ENCODE assay signal across 28 mouse cellular contexts in the genomic region with DNA sequence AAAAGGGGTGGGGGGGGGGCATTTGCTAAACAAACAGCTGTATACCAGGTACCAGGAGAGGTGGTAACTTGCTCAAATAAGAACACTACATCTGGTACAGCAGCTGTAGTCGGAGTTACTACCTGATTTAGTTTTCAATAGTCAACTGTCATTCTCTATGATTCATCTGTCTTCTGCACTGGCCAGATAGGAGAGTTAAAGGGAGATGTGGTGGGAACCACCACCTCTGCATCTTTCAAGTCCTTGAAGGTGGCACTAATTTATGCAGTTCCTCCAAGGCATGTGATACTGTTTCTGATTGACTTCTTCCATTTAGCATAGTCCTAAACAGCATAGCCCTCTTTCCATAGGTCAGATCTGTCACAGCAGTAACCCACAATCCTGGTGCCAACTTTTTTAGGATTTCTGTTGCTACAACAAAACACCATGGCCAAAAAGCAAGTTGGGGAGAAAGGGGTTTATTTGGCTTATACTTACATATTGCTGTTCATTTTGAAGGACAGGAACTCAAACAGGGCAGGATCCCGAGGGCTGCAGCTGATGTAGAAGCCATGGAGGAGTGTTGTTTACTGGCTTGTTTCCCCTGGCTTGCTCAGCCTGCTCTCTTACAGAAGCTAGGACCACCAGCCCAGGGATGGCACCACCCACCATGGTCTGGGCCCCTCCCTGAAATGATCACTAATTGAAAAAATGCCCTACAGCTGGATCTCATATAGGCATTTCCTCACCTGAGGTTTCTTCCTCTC. TPM values are rescaled to one million over a fixed set of nuclear protein-coding genes. Genes with fewer than 3 reads are reported as not detected.
DNase-seq lines count a peak whose midpoint lies in the region; ATAC-seq and TF ChIP-seq lines count a peak whose summit lies in the region.
"Had no signal": no experiment of that assay in that cellular context is flagged by ENCODE, and none has a peak within 500 bp of the region (broad histone marks: within the 10 kb centered on the region; RNA-seq: fewer than 3 reads in every experiment).

No protein-coding gene starts in this region.

- no peak for TF ChIP-seq RAD21 in MEL (IDR thresholded peaks at IDR 0.05; ENCODE audit: low read depth, low read length)

- ATAC-seq in erythroblast, adult 5-6 weeks (replicated peaks; ENCODE audit: low FRiP score, poor library complexity, severe bottlenecking) = no peak
- no peak for ATAC-seq in forebrain, embryonic 13.5 days

- intact Hi-C loops in gastrocnemius, adult 2 months (cut with DNase I) = no loop called here

- H3K4me2 ChIP-seq in forebrain, embryonic 13.5 days = no peak overlapping the region
- H3K4me2 ChIP-seq: embryonic facial prominence, embryonic 12.5 days; forebrain, embryonic 12.5 days; forebrain, embryonic 15.5 days had no signal

- no peaks in the 10 kb centered on the region for H3K9me3 ChIP-seq in MEL (replicated peaks; ENCODE audit: insufficient read depth, low read length)
- H3K9me3 ChIP-seq in forebrain, embryonic 13.5 days (replicated peaks) = no peaks in the 10 kb centered on the region
- H3K9me3 ChIP-seq: embryonic facial prominence, embryonic 12.5 days; forebrain, embryonic 10.5 days; forebrain, embryonic 12.5 days; forebrain, embryonic 15.5 days had no signal

- TF ChIP-seq POLR2A in MEL (IDR thresholded peaks at IDR 0.05; ENCODE audit: control insufficient read depth in 1 of 2, insufficient read depth in 1 of 2, low read depth in 1 of 2, low read length in 2 of 2, poor library complexity in 1 of 2) = peak in 1 of 2 experiments; percentile 89; a peak in 3 of 4 replicates

- no peak overlapping the region for H3K4me3 ChIP-seq in gastrocnemius, adult 2 months
- no peak overlapping the region for H3K4me3 ChIP-seq in MEL (ENCODE audit: control insufficient read depth in 1 of 2, insufficient read depth in 1 of 2, low read depth in 2 of 2, low read length in 2 of 2)
- H3K4me3 ChIP-seq in forebrain, embryonic 13.5 days = no peak overlapping the region
- H3K4me3 ChIP-seq: embryonic facial prominence, embryonic 12.5 days; erythroblast, embryonic 14.5 days; forebrain, embryonic 10.5 days; forebrain, embryonic 12.5 days; forebrain, embryonic 15.5 days had no signal

- 85% methylated on average over 2 of the region's 2 CpGs for whole genome bisulfite sequencing in forebrain, embryonic 13.5 days

- H3K4me1 ChIP-seq in MEL (ENCODE audit: control insufficient read depth in 1 of 2, insufficient read depth in 2 of 2, low read length in 2 of 2) = peaks cover 3 to 42% of the 10 kb centered on the region in 2 experiments
- H3K4me1 ChIP-seq in forebrain, embryonic 13.5 days = peaks cover 17% of the 10 kb centered on the region; the same call in 1 of the 2 replicates

- H3K79me2 ChIP-seq in MEL (ENCODE audit: control insufficient read depth, insufficient read depth, low read length, poor library complexity) = no peaks in the 10 kb centered on the region

- no peak for DNase-seq in gastrocnemius, adult 2 months
- no peak for DNase-seq in gastrocnemius, postnatal 4 days (ENCODE audit: low spot score in 2 of 2)
- DNase-seq in A20 (ENCODE audit: low read depth, low spot score) (peak; percentile 66), MEL (ENCODE audit: low read depth, low spot score) (peak; percentile 55)
- DNase-seq: adrenal gland, adult 2 months; adrenal gland, postnatal 10 days; adrenal gland, postnatal 25 days; cerebellum, adult 11 months; cerebellum, adult 18-20 months; cerebellum, adult 8-10 months; cerebellum, adult 9-11 months; cerebellum, postnatal 14 days; cerebellum, postnatal 36 days; embryo, embryonic 11 days; forebrain, postnatal 0 days had no signal

- peak overlapping the region; percentile 28; the same call in 1 of the 2 replicates for H3K27ac ChIP-seq in gastrocnemius, adult 2 months
- peak overlapping the region; percentile 61 for H3K27ac ChIP-seq in MEL (ENCODE audit: control insufficient read depth, low read depth, low read length)
- no peak overlapping the region for H3K27ac ChIP-seq in forebrain, embryonic 13.5 days
- H3K27ac ChIP-seq: embryonic facial prominence, embryonic 12.5 days; forebrain, embryonic 10.5 days; forebrain, embryonic 12.5 days; forebrain, embryonic 15.5 days had no signal

- no peaks in the 10 kb centered on the region for H3K27me3 ChIP-seq in MEL (ENCODE audit: control insufficient read depth in 1 of 2, insufficient read depth in 2 of 2, low read length in 2 of 2)
- H3K27me3 ChIP-seq in forebrain, embryonic 13.5 days = peaks cover 26% of the 10 kb centered on the region

- TF ChIP-seq EP300 in MEL (IDR thresholded peaks at IDR 0.05; ENCODE audit: low read depth in 1 of 2, low read length in 2 of 2) = peak; percentile 64 to 73

- no peak for TF ChIP-seq CTCF in gastrocnemius, adult 2 months (IDR thresholded peaks at IDR 0.05)
- no peak for TF ChIP-seq CTCF in MEL (IDR thresholded peaks at IDR 0.05 in 2 of 3, conservative IDR thresholded peaks at IDR 0.05 in 1 of 3; ENCODE audit: control insufficient read depth in 1 of 3, insufficient read depth in 1 of 3, low read depth in 2 of 3, low read length in 3 of 3, poor library complexity in 1 of 3, severe bottlenecking in 1 of 3)

- H3K9ac ChIP-seq in MEL (ENCODE audit: control insufficient read depth, low read depth, low read length, poor library complexity, severe bottlenecking) = no peak overlapping the region
- no peak overlapping the region for H3K9ac ChIP-seq in forebrain, embryonic 13.5 days
- H3K9ac ChIP-seq: embryonic facial prominence, embryonic 12.5 days; forebrain, embryonic 12.5 days; forebrain, embryonic 15.5 days; forebrain, postnatal 0 days had no signal

- peaks cover 0 to 32% of the 10 kb centered on the region in 2 experiments; a peak in 2 of 4 replicates for H3K36me3 ChIP-seq in MEL (ENCODE audit: control insufficient read depth in 1 of 2, insufficient read depth in 2 of 2, low read length in 2 of 2)
- no peaks in the 10 kb centered on the region for H3K36me3 ChIP-seq in forebrain, embryonic 13.5 days (ENCODE audit: poor library complexity, severe bottlenecking)
- H3K36me3 ChIP-seq: embryonic facial prominence, embryonic 12.5 days; forebrain, embryonic 10.5 days; forebrain, embryonic 12.5 days; forebrain, embryonic 15.5 days had no signal

TF ChIP-seq in MEL, 35 proteins besides CTCF, POLR2A, EP300 and RAD21 (continues in another document):
- TF ChIP-seq GATA1 (IDR thresholded peaks at IDR 0.05; ENCODE audit: low read depth, low read length) = peak; percentile 64
- peak; percentile 57; the same call in 1 of the 2 replicates for TF ChIP-seq ETS1 (IDR thresholded peaks at IDR 0.05; ENCODE audit: low read depth, low read length)
- no peak for TF ChIP-seq NRF1 (IDR thresholded peaks at IDR 0.05; ENCODE audit: insufficient read depth, low read depth, low read length, poor library complexity, severe bottlenecking)
- 0 out of 2 replicates have a peak, but pooled peaks have one; percentile 37 for TF ChIP-seq RCOR1 (IDR thresholded peaks at IDR 0.05; ENCODE audit: low read depth, low read length)

RNA-seq across cellular contexts. Expression of a gene that starts 7.4 kb away (rescaled TPM):
- not detected for total RNA-seq in gastrocnemius, adult 2 months (2021)
- not detected for total RNA-seq in gastrocnemius, postnatal 4 days (2021)
- not detected in 2 replicates for total RNA-seq in MEL (2012; rRNA removed)
- polyA plus RNA-seq in MEL (2012; ENCODE audit: insufficient read depth in 1 of 2, insufficient read length in 2 of 2, low read depth in 1 of 2, low replicate concordance in 2 of 2, missing spikeins in 1 of 2) = not detected
- total RNA-seq in erythroblast, adult 5-6 weeks (2015; ENCODE audit: low replicate concordance) = not detected in 2 replicates
- total RNA-seq in erythroblast, adult 5-6 weeks (2017; ENCODE audit: low replicate concordance) = 0.84 TPM in 1 of 2 replicates, not detected in the other
- polyA plus RNA-seq in forebrain, embryonic 13.5 days (2015; fragmentation: Nextera tagmentation; extraction: Ambion mirVana) = not detected in 2 replicates
- total RNA-seq: adrenal gland, adult 2 months; adrenal gland, postnatal 25 days; adrenal gland, postnatal 4 days; common myeloid progenitor, adult 5-6 weeks; forebrain, postnatal 0 days; G1E had no signal
- polyA plus RNA-seq: adrenal gland, adult 2 months; brain, embryonic 14.5 days; C2C12; embryonic facial prominence, embryonic 12.5 days; embryonic facial prominence, embryonic 14.5 days; erythroblast, embryonic 14.5 days; forebrain, embryonic 10.5 days; forebrain, embryonic 12.5 days; forebrain, embryonic 15.5 days; forebrain, postnatal 0 days; G1E had no signal

RNA-seq across cellular contexts. Expression of a gene that starts 7.5 kb away (rescaled TPM):
- 1 to 10 TPM; 2.3 to 4.2 TPM for total RNA-seq in gastrocnemius, adult 2 months (2021)
- 1 to 10 TPM; 7.6 to 9.2 TPM for total RNA-seq in gastrocnemius, postnatal 4 days (2021)
- 4.3 and 4.9 TPM in 2 replicates for total RNA-seq in MEL (2012; rRNA removed)
- polyA plus RNA-seq in MEL (2012; ENCODE audit: insufficient read depth in 1 of 2, insufficient read length in 2 of 2, low read depth in 1 of 2, low replicate concordance in 2 of 2, missing spikeins in 1 of 2) = 10 to 100 TPM in 1 of 2 experiments, not detected in 1; 10.9 TPM
- total RNA-seq in erythroblast, adult 5-6 weeks (2015; ENCODE audit: low replicate concordance) = 7.9 and 8.8 TPM in 2 replicates
- 2.4 and 11.0 TPM in 2 replicates for total RNA-seq in erythroblast, adult 5-6 weeks (2017; ENCODE audit: low replicate concordance)
- polyA plus RNA-seq in forebrain, embryonic 13.5 days (2015; fragmentation: Nextera tagmentation; extraction: Ambion mirVana) = 4.0 and 4.4 TPM in 2 replicates

RNA-seq across cellular contexts. Expression of a gene that starts 30.3 kb away (rescaled TPM):
- 100 to 1,000 TPM; 147 to 168 TPM for total RNA-seq in gastrocnemius, adult 2 months (2021)
- 100 to 1,000 TPM; 164 TPM for total RNA-seq in gastrocnemius, postnatal 4 days (2021)
- 862 and 1,292 TPM in 2 replicates for total RNA-seq in MEL (2012; rRNA removed)
- polyA plus RNA-seq in MEL (2012; ENCODE audit: insufficient read depth in 1 of 2, insufficient read length in 2 of 2, low read depth in 1 of 2, low replicate concordance in 2 of 2, missing spikeins in 1 of 2) = 1,000 to 10,000 TPM in 1 of 2 experiments, 100 to 1,000 TPM in 1; 817 to 2,606 TPM
- 47.2 and 79.7 TPM in 2 replicates for total RNA-seq in erythroblast, adult 5-6 weeks (2015; ENCODE audit: low replicate concordance)
- 48.1 and 65.8 TPM in 2 replicates for total RNA-seq in erythroblast, adult 5-6 weeks (2017; ENCODE audit: low replicate concordance)
- 1,962 and 1,979 TPM in 2 replicates for polyA plus RNA-seq in forebrain, embryonic 13.5 days (2015; fragmentation: Nextera tagmentation; extraction: Ambion mirVana)

RNA-seq across cellular contexts. Expression of a gene that starts 31.3 kb away (rescaled TPM):
- 1 to 10 TPM; 4.5 to 5.7 TPM for total RNA-seq in gastrocnemius, adult 2 months (2021)
- total RNA-seq in gastrocnemius, postnatal 4 days (2021) = 10 to 100 TPM; 10.2 to 11.8 TPM
- 1.3 and 2.0 TPM in 2 replicates for total RNA-seq in MEL (2012; rRNA removed)
- polyA plus RNA-seq in MEL (2012; ENCODE audit: insufficient read depth in 1 of 2, insufficient read length in 2 of 2, low read depth in 1 of 2, low replicate concordance in 2 of 2, missing spikeins in 1 of 2) = 1 to 10 TPM in 1 of 2 experiments, not detected in 1; 3.8 TPM
- total RNA-seq in erythroblast, adult 5-6 weeks (2015; ENCODE audit: low replicate concordance) = 6.3 and 24.0 TPM in 2 replicates
- 4.1 and 6.8 TPM in 2 replicates for total RNA-seq in erythroblast, adult 5-6 weeks (2017; ENCODE audit: low replicate concordance)
- 6.4 and 6.5 TPM in 2 replicates for polyA plus RNA-seq in forebrain, embryonic 13.5 days (2015; fragmentation: Nextera tagmentation; extraction: Ambion mirVana)

RNA-seq across cellular contexts. Expression of a gene that starts 48.5 kb away (rescaled TPM):
- 1 to 10 TPM; 2.6 to 3.2 TPM for total RNA-seq in gastrocnemius, adult 2 months (2021)
- 1 to 10 TPM; 5.4 to 6.8 TPM for total RNA-seq in gastrocnemius, postnatal 4 days (2021)
- total RNA-seq in MEL (2012; rRNA removed) = 4.0 TPM in 2 replicates
- 10 to 100 TPM in 1 of 2 experiments, not detected in 1; 10.2 TPM for polyA plus RNA-seq in MEL (2012; ENCODE audit: insufficient read depth in 1 of 2, insufficient read length in 2 of 2, low read depth in 1 of 2, low replicate concordance in 2 of 2, missing spikeins in 1 of 2)
- 0.42 TPM in 1 of 2 replicates, not detected in the other for total RNA-seq in erythroblast, adult 5-6 weeks (2015; ENCODE audit: low replicate concordance)
- total RNA-seq in erythroblast, adult 5-6 weeks (2017; ENCODE audit: low replicate concordance) = 0.51 TPM in 1 of 2 replicates, not detected in the other
- polyA plus RNA-seq in forebrain, embryonic 13.5 days (2015; fragmentation: Nextera tagmentation; extraction: Ambion mirVana) = 0.45 and 0.52 TPM in 2 replicates
- polyA plus RNA-seq: erythroblast, embryonic 14.5 days had no signal

Comparison
In these comparisons a context has a peak if more than half of its experiments do, and no peak if none do; other contexts are left out.
1. DNase-seq: peak in A20 (single experiment) and MEL (single experiment); none in gastrocnemius, adult 2 months (single experiment) and gastrocnemius, postnatal 4 days (0 of 2).